Mouse (Mus musculus) MEL (cell line): ENCODE data around the gene Gm42688. TPM values are rescaled to one million over a fixed set of nuclear protein-coding genes. Genes with fewer than 3 reads are reported as not detected.

Experiments
- DNase-seq: peaks from one replicate; pipeline ENCODE4 v3.0.0; 2011; ENCODE audit warnings: low read depth, low spot score
- H3K27ac ChIP-seq: 2 replicates; pipeline ENCODE4 v1.5.1; 2012; ENCODE audit warnings: low read depth, mild to moderate bottlenecking, control low read depth, low read length, moderate library complexity; ENCODE audit not compliant: control insufficient read depth
- H3K27me3 ChIP-seq, 2 experiments: fragments of 150-350 bp in 1 of 2; sonication (generic) in 1 of 2; 2 replicates each; pipeline ENCODE4 v1.6.1; 2012; ENCODE audit warnings: low read length in 2 of 2, mild to moderate bottlenecking in 2 of 2, improper control_type of control experiment in 1 of 2, moderate library complexity in 1 of 2; ENCODE audit not compliant: insufficient read depth in 2 of 2, control insufficient read depth in 1 of 2
- H3K36me3 ChIP-seq, 2 experiments: 2 replicates each; pipeline ENCODE4 v1.6.1; 2012 to 2014; ENCODE audit warnings: low read length in 2 of 2, improper control_type of control experiment in 1 of 2, inconsistent platforms in 1 of 2, mild to moderate bottlenecking in 1 of 2; ENCODE audit not compliant: insufficient read depth in 2 of 2, control insufficient read depth in 1 of 2
- H3K4me1 ChIP-seq, 2 experiments: fragments of 150-350 bp in 1 of 2; sonication (generic) in 1 of 2; 2 replicates each; pipeline ENCODE4 v1.6.1; 2012; ENCODE audit warnings: low read length in 2 of 2, improper control_type of control experiment in 1 of 2, mild to moderate bottlenecking in 1 of 2; ENCODE audit not compliant: insufficient read depth in 2 of 2, control insufficient read depth in 1 of 2
- H3K4me3 ChIP-seq, 2 experiments: fragments of 150-350 bp in 1 of 2; sonication (generic) in 1 of 2; 2 replicates each; pipeline ENCODE4 v1.5.1; 2012; ENCODE audit warnings: low read depth in 2 of 2, low read length in 2 of 2, mild to moderate bottlenecking in 2 of 2, moderate library complexity in 2 of 2, control low read depth in 1 of 2, improper control_type of control experiment in 1 of 2; ENCODE audit not compliant: control insufficient read depth in 1 of 2, insufficient read depth in 1 of 2
- H3K79me2 ChIP-seq: 2 replicates; pipeline ENCODE4 v1.6.1; 2012; ENCODE audit warnings: mild to moderate bottlenecking, low read length, moderate library complexity; ENCODE audit not compliant: control insufficient read depth, poor library complexity, insufficient read depth
- H3K9ac ChIP-seq: 2 replicates; pipeline ENCODE4 v1.6.1; 2012; ENCODE audit warnings: low read depth, mild to moderate bottlenecking, control low read depth, low read length, moderate library complexity; ENCODE audit not compliant: control insufficient read depth, poor library complexity, severe bottlenecking
- H3K9me3 ChIP-seq: fragments of 150-350 bp; sonication (generic); replicated peaks from 2 replicates; pipeline ENCODE4 v1.6.1; 2012; ENCODE audit warnings: mild to moderate bottlenecking, low read length, improper control_type of control experiment, moderate library complexity; ENCODE audit not compliant: insufficient read depth
- BHLHE40 ChIP-seq: IDR thresholded peaks from 2 replicates; pipeline ENCODE4 v1.6.1; 2012; ENCODE audit warnings: low read depth, mild to moderate bottlenecking, inconsistent platforms, low read length, improper control_type of control experiment, borderline replicate concordance
- CHD1 ChIP-seq: IDR thresholded peaks from 2 replicates; pipeline ENCODE4 v1.6.1; 2012; ENCODE audit warnings: low read depth, mild to moderate bottlenecking, inconsistent platforms, low read length, improper control_type of control experiment
- CHD2 ChIP-seq: IDR thresholded peaks from 2 replicates; pipeline ENCODE4 v1.6.1; 2011; ENCODE audit warnings: low read length, improper control_type of control experiment
- E2F4 ChIP-seq: IDR thresholded peaks from 2 replicates; pipeline ENCODE4 v1.6.1; 2011; ENCODE audit warnings: low read depth, low read length, improper control_type of control experiment, borderline replicate concordance
- ELF1 ChIP-seq: IDR thresholded peaks from 2 replicates; pipeline ENCODE4 v1.6.1; 2014; ENCODE audit warnings: low read depth, mild to moderate bottlenecking, inconsistent platforms, low read length, improper control_type of control experiment, moderate library complexity
- GATA1 ChIP-seq: IDR thresholded peaks from 2 replicates; pipeline ENCODE4 v1.6.1; 2011; ENCODE audit warnings: low read depth, low read length, improper control_type of control experiment
- JUND ChIP-seq: IDR thresholded peaks from 2 replicates; pipeline ENCODE4 v1.6.1; 2011; ENCODE audit warnings: low read depth, mild to moderate bottlenecking, improper control_type of control experiment, low read length
- MAFK ChIP-seq: IDR thresholded peaks from 2 replicates; pipeline ENCODE4 v1.6.1; 2011; ENCODE audit warnings: low read depth, mild to moderate bottlenecking, low read length, improper control_type of control experiment, borderline replicate concordance
- MXI1 ChIP-seq: IDR thresholded peaks from 2 replicates; pipeline ENCODE4 v1.6.1; 2011; ENCODE audit warnings: mild to moderate bottlenecking, low read depth, low read length, improper control_type of control experiment
- NRF1 ChIP-seq: IDR thresholded peaks from 2 replicates; pipeline ENCODE4 v1.6.1; 2014; ENCODE audit warnings: low read depth, mild to moderate bottlenecking, inconsistent platforms, low read length, improper control_type of control experiment, moderate library complexity; ENCODE audit not compliant: poor library complexity, insufficient read depth, severe bottlenecking
- POLR2A ChIP-seq, 2 experiments: IDR thresholded peaks; 2 replicates each; pipeline ENCODE4 v1.6.1; 2011 to 2012; ENCODE audit warnings: low read length in 2 of 2, mild to moderate bottlenecking in 2 of 2, control low read depth in 1 of 2, improper control_type of control experiment in 1 of 2, low read depth in 1 of 2, moderate library complexity in 1 of 2; ENCODE audit not compliant: control insufficient read depth in 1 of 2, insufficient read depth in 1 of 2, poor library complexity in 1 of 2
- POLR2AphosphoS2 ChIP-seq: IDR thresholded peaks from 2 replicates; pipeline ENCODE4 v1.6.1; 2011; ENCODE audit warnings: low read length, improper control_type of control experiment
- RCOR1 ChIP-seq: IDR thresholded peaks from 2 replicates; pipeline ENCODE4 v1.6.1; 2012; ENCODE audit warnings: low read depth, mild to moderate bottlenecking, inconsistent platforms, low read length, improper control_type of control experiment
- SIN3A ChIP-seq: IDR thresholded peaks from 2 replicates; pipeline ENCODE4 v1.6.1; 2012; ENCODE audit warnings: low read length, improper control_type of control experiment, inconsistent platforms
- SMC3 ChIP-seq: IDR thresholded peaks from 2 replicates; pipeline ENCODE4 v1.6.1; 2011; ENCODE audit warnings: low read depth, low read length, improper control_type of control experiment
- TAL1 ChIP-seq: IDR thresholded peaks from 2 replicates; pipeline ENCODE4 v1.6.1; 2012; ENCODE audit warnings: mild to moderate bottlenecking, inconsistent platforms, low read length, moderate library complexity, mixed read lengths
- TBP ChIP-seq: IDR thresholded peaks from 2 replicates; pipeline ENCODE4 v1.8.0; 2011; ENCODE audit warnings: low read depth, low read length, improper control_type of control experiment
- TCF12 ChIP-seq: IDR thresholded peaks from 2 replicates; pipeline ENCODE4 v1.6.1; 2014; ENCODE audit warnings: low read depth, mild to moderate bottlenecking, inconsistent platforms, low read length, improper control_type of control experiment, moderate library complexity
- UBTF ChIP-seq: IDR thresholded peaks from 2 replicates; pipeline ENCODE4 v1.6.1; 2012; ENCODE audit warnings: low read depth, mild to moderate bottlenecking, inconsistent platforms, low read length, improper control_type of control experiment, moderate library complexity, borderline replicate concordance; ENCODE audit not compliant: insufficient read depth
- ZKSCAN1 ChIP-seq: IDR thresholded peaks from 2 replicates; pipeline ENCODE4 v1.6.1; 2012; ENCODE audit warnings: low read depth, mild to moderate bottlenecking, inconsistent platforms, low read length, improper control_type of control experiment, moderate library complexity
- ZMIZ1 ChIP-seq: IDR thresholded peaks from 2 replicates; pipeline ENCODE4 v1.6.1; 2012; ENCODE audit warnings: low read depth, mild to moderate bottlenecking, inconsistent platforms, low read length, improper control_type of control experiment, moderate library complexity
- ZNF384 ChIP-seq: IDR thresholded peaks from 2 replicates; pipeline ENCODE4 v1.6.1; 2012; ENCODE audit warnings: low read depth, mild to moderate bottlenecking, inconsistent platforms, low read length, improper control_type of control experiment
- polyA plus RNA-seq, 2 experiments: library from polyadenylated mRNA; stranded (reverse) in 1 of 2; unstranded in 1 of 2; fragments of >175 nt in 1 of 2; fragments of >200 nt in 1 of 2; gene quantifications; 2 replicates each; pipeline versions ENCODE4 v1.2.1 to v1.2.4; 2012; ENCODE audit warnings: low replicate concordance in 2 of 2, low read depth in 1 of 2; ENCODE audit not compliant: insufficient read length in 2 of 2, insufficient read depth in 1 of 2, missing spikeins in 1 of 2
- total RNA-seq: library from RNA; depleted of rRNA; stranded (reverse); fragments of 300-350 nt; gene quantifications from 2 replicates; pipeline ENCODE4 v1.2.3, GENCODE M21; 2012

Gene Gm42688
- total and polyA plus RNA-seq, 3 experiments = 2.5 to 4.8 TPM; not detected in 1

DNA sequence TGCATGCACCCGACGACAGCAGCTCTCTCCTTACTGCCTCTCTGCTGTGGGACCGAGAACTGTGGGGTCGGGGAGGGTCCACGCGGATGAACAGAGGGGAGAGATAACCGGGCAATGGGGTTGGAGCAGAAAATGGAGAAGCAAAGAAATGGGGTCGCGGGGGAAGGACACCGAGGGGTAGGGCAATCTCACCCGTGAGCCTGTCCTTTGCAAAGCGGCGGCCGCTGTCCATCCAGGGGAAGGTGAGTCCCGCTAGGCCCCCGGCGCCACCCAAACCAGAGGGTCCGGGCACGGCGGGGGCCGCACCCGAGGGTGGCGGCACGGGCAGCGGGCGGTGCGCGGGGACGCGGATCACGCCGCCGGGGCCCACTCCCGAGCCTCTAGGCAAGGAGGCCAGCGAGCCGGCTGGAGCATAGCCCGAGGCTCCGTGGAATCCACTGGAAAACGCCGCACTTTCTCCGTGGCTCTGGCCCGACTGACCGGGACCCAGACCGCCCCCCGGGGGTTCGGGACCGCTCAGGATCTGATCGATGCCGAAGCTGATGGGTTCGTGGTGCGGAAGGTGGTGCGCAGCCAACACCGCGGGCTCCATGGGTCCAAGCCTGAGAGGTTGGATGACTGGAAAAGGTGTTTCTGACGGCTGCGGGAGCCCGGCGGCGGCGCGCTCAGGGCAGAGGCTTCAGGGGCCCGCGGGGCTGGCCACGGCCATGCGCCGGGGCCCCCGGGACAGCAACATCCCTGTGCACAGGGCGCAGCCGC is 31.8 kb upstream of the Gm42688 start:
- Histone ChIP-seq H3K9ac (no peak overlapping the region), H3K79me2 (no peaks in the 10 kb centered on the region), H3K36me3 (no peaks in the 10 kb centered on the region), H3K4me1 (no peaks in the 10 kb centered on the region), H3K4me3 (no peak overlapping the region), H3K27me3 (no peaks in the 10 kb centered on the region), H3K27ac (no peak overlapping the region), H3K9me3 (no peaks in the 10 kb centered on the region)
- TF ChIP-seq CHD1 (no peak), CHD2 (no peak), POLR2A (IDR thresholded peaks at IDR 0.05; ENCODE audit: control insufficient read depth in 1 of 2, insufficient read depth in 1 of 2, low read depth in 1 of 2, low read length in 2 of 2, poor library complexity in 1 of 2) (no peak)
- DNase-seq = no peak

DNA sequence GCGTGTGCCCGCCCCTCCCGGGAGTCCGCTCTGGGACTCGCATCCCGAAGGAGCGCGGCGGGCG is 31.3 kb upstream of the Gm42688 start, which contains the start of gene Tlx2:
Tlx2 (minus strand) TSS at position 47 of the 64 bp plus-strand sequence.
- Histone ChIP-seq H3K9me3 (no peaks in the 10 kb centered on the region), H3K27me3 (no peaks in the 10 kb centered on the region), H3K4me3 (no peak within 1 kb of the TSS), H3K79me2 (no peaks in the 10 kb centered on the region), H3K9ac (no peak within 1 kb of the TSS), H3K36me3 (no peaks in the 10 kb centered on the region), H3K4me1 (no peaks in the 10 kb centered on the region), H3K27ac (no peak within 1 kb of the TSS)
- no peak for DNase-seq
- TF ChIP-seq CHD2 (no peak), SMC3 (no peak), ZMIZ1 (no peak), MAFK (no peak), UBTF (no peak), NRF1 (no peak), ZNF384 (no peak), TBP (no peak), E2F4 (no peak), ELF1 (no peak), SIN3A (no peak), RCOR1 (no peak), MXI1 (no peak), JUND (no peak), BHLHE40 (no peak), POLR2AphosphoS2 (no peak), TCF12 (no peak), TAL1 (no peak), ZKSCAN1 (no peak), GATA1 (no peak)
